Mouse (Mus musculus) kidney, postnatal 0 days (tissue): ENCODE results near the gene Gm43064. TPM values are rescaled to one million over a fixed set of nuclear protein-coding genes. Genes with fewer than 3 reads are reported as not detected.

ENCODE experiments used
- ATAC-seq: fragments of 200-750 bp; cut with Nextera tagmentation; replicated peaks from 2 replicates; pipeline ENCODE4 v1.8.0; 2017; ENCODE audit warnings: low read depth, moderate number of reproducible peaks, moderate TSS enrichment, moderate library complexity; ENCODE audit not compliant: low FRiP score
- DNase-seq: peaks from one replicate; pipeline ENCODE4 v3.0.0-alpha.2; 2016; ENCODE audit warnings: low spot score
- H3K27ac ChIP-seq: fragments of 300-500 bp; sonication (generic); 2 replicates; pipeline ENCODE4 v1.5.1; 2014; ENCODE audit warnings: mild to moderate bottlenecking
- H3K27me3 ChIP-seq: fragments of 300-500 bp; sonication (generic); 2 replicates; pipeline ENCODE4 v1.6.1; 2014; ENCODE audit warnings: low read length, mixed read lengths; ENCODE audit not compliant: insufficient read depth
- H3K36me3 ChIP-seq: fragments of 300-500 bp; sonication (generic); 2 replicates; pipeline ENCODE4 v1.6.1; 2014; ENCODE audit warnings: low read length, mixed read lengths; ENCODE audit not compliant: insufficient read depth
- H3K4me1 ChIP-seq: fragments of 300-500 bp; sonication (generic); replicated peaks from 2 replicates; pipeline ENCODE4 v1.6.1; 2014; ENCODE audit warnings: antibody characterized with exemption, low read length, mixed read lengths; ENCODE audit not compliant: insufficient read depth
- H3K4me2 ChIP-seq: fragments of 300-500 bp; sonication (generic); 2 replicates; pipeline ENCODE4 v1.6.1; 2014; ENCODE audit warnings: mild to moderate bottlenecking, low read length, moderate library complexity, mixed read lengths
- H3K4me3 ChIP-seq: fragments of 300-500 bp; sonication (generic); replicated peaks from 2 replicates; pipeline ENCODE4 v1.5.1; 2014; ENCODE audit warnings: low read depth, low read length
- H3K9ac ChIP-seq: fragments of 300-500 bp; sonication (generic); 2 replicates; pipeline ENCODE4 v1.6.1; 2014; ENCODE audit warnings: low read depth, low read length
- H3K9me3 ChIP-seq: fragments of 300-500 bp; sonication (generic); replicated peaks from 2 replicates; pipeline ENCODE4 v1.6.1; 2016; ENCODE audit warnings: low read length, inconsistent platforms, mixed read lengths
- CTCF ChIP-seq: IDR thresholded peaks from 2 replicates; pipeline ENCODE4 v1.5.1; 2016; ENCODE audit warnings: antibody characterized with exemption, low read depth, mild to moderate bottlenecking, moderate library complexity
- WGBS: fragments of 180-500 bp; shearing (Covaris S2); extraction: QIAGEN DNeasy Blood & Tissue Kit; methylation state at CpG from one replicate; pipeline ENCODE4 v1.1.7; 2014; 5-methylcytosine and 5-hydroxymethylcytosine counted together
- polyA plus RNA-seq: library from polyadenylated mRNA; unstranded; fragments of >200 nt; fragmentation: Nextera tagmentation; extraction: Ambion mirVana; gene quantifications from 2 replicates; pipeline ENCODE4 v1.2.1, GENCODE M21; 2015

The Gm43064 gene
- 0.12 and 0.14 TPM in 2 replicates for polyA plus RNA-seq

DNA sequence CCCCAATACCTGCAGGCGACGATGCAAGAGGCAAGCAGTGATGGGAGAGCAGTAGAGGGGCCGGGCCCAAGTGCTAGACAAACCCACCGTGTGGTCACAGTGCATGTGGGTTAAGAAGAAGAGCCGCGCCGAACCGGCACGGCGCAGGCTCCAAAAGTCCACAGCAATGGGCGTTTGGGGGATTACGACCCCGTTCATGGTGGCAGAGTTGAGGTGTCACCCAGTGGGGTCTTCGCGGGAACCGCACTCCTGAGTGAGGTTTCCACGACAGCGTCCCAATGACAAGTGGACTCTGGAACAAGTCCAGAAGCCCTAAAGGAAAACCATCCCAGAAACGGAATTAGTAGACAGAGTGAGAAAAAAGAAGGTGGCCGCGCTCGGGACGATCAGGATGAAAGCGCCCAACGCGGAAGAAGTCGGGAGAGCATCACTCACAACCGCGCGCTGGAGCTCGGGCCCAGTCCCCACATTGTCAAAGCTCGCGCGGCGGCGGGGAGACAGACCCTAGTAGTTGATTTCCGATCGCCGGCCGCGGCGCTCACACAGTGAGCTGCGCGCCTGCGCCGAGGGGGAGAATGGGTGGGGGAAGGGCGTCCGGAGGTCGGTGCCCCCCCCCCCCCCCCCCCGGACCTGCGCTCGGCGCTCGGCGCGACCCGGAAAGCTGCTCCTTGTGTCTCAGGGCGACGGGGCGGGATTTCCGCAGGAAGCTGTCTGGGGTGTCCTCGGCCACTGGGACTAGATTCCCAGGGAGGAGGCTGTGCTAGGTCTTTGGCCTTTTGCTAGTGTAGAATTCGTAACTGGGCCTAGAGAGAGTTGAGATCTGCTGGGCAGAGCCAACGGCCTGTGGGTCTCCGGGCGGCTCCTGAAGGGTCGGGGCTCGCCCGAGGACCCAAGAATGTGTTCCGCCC, at the start of gene Gm43064, which contains the start of the genes Dclre1b and Ap4b1:
TSS of gene Gm43064 (plus strand) at position 683 of the 908 bp plus-strand sequence.
TSS of gene Dclre1b (minus strand) at position 554 of the 908 bp plus-strand sequence.
TSS of gene Ap4b1 (plus strand) at position 630 of the 908 bp plus-strand sequence.
- Histone ChIP-seq H3K27ac (peak within 1 kb of the TSS; percentile 93), H3K4me2 (peak within 1 kb of the TSS; percentile 81), H3K9ac (peak within 1 kb of the TSS; percentile 74), H3K4me1 (0 out of 2 replicates have a peak, but pooled peaks cover 8% of the 10 kb centered on the region), H3K9me3 (no peaks in the 10 kb centered on the region), H3K36me3 (peaks cover 20% of the 10 kb centered on the region; the same call in 1 of the 2 replicates), H3K27me3 (no peaks in the 10 kb centered on the region), H3K4me3 (peak within 1 kb of the TSS; percentile 86)
- DNase-seq (peak; percentile 96), ATAC-seq (peak; percentile 96)
- WGBS, result under 1% methylated on average over 62 of the region's 70 CpGs
- TF ChIP-seq CTCF, result 0 out of 2 replicates have a peak, but pooled peaks have one; percentile 7

DNA sequence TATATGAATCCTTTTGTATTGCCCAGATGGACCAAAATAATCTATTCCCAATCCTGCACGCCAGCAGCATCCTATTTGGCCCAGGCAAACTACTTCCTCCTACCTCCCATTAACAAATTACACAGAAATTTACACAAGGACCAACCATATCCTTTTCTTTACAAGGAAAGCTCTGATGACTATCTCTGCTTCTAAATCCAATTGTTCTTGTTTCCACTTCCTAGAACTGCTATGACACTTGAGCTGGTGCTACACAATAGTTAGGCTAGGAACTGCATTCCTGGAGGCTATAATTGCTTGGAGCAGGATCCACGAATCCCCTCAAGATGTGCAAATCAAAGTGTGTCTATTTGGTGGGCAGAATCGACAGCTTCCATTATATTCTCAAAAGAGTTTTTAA, 42.6 kb upstream of the Gm43064 start:
- H3K4me2 ChIP-seq, result no peak overlapping the region
- WGBS, result 76% methylated on average over 3 of the region's 3 CpGs
- 0 out of 2 replicates have a peak, but pooled peaks cover 4% of the 10 kb centered on the region for H3K4me1 ChIP-seq
- H3K27me3 ChIP-seq, result no peaks in the 10 kb centered on the region
- no peak overlapping the region for H3K9ac ChIP-seq
- peaks cover 11% of the 10 kb centered on the region; the same call in 1 of the 2 replicates for H3K36me3 ChIP-seq
- H3K27ac ChIP-seq, result no peak overlapping the region
- ATAC-seq, result no peak
- no peak for DNase-seq
- H3K4me3 ChIP-seq, result no peak overlapping the region
- no peaks in the 10 kb centered on the region for H3K9me3 ChIP-seq
- TF ChIP-seq CTCF, result no peak

DNA sequence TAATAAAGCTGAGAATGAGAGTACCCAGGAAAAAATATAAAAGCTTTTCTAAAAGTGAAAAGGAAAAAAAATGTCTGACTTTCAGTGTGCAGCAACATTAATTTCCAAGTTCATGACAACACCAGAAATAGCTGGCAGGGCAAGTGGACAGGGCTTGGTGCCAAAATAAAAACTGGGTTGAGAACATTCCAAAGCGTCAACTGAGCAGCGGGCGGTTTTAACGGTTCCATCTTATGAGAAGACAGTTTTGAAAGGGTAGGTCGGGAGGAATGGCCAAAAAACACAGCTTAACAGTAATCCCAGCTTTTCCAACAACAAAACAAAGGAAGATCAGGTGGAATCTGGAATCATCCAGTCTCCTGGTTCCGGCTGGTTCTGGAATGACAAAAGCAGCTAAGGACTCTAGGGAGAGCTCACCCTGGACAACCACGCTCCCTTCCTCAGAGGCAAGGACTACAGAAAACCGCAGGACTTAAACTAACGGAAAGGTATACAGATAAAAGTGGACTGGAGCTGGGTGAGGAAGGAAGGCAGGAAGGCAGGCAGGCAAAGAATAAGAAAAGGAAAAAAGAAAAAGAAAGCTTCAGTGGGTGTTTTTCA, 37.7 kb upstream of the Gm43064 start:
- 0 out of 2 replicates have a peak, but pooled peaks cover 9% of the 10 kb centered on the region for H3K36me3 ChIP-seq
- DNase-seq, result peak; percentile 63
- TF ChIP-seq CTCF, result no peak
- no peaks in the 10 kb centered on the region for H3K27me3 ChIP-seq
- peaks cover 19% of the 10 kb centered on the region; the same call in 1 of the 2 replicates for H3K4me1 ChIP-seq
- ATAC-seq, result no peak
- no peaks in the 10 kb centered on the region for H3K9me3 ChIP-seq
- no peak overlapping the region for H3K9ac ChIP-seq
- WGBS, result 42% methylated on average over 9 of the region's 9 CpGs
- H3K4me3 ChIP-seq, result no peak overlapping the region
- H3K27ac ChIP-seq, result peak overlapping the region; percentile 71
- H3K4me2 ChIP-seq, result no peak overlapping the region

DNA sequence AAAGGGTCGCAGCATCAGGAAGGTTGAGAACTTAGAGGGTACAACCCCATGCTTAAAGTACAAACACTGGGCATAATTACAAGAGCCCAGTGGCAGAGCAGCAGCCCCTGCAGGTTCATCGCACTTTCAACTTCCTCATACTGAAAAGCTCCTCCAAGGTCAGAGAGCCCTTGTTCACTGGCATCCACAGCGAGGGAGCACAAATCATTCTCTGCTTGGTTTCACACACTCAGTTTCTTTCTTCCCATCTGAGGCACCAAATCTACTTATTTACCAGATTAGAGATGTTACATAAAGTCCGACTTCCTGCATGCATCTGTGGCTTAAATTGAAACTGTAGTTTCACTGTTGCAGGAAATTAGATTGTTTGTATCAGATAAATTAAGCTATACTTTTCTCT, 36.5 kb upstream of the Gm43064 start:
- WGBS, result 34% methylated on average over 4 of the region's 4 CpGs
- no peak for TF ChIP-seq CTCF
- DNase-seq (peak; percentile 42), ATAC-seq (no peak)
- Histone ChIP-seq H3K4me3 (no peak overlapping the region), H3K27ac (peak overlapping the region; percentile 68), H3K4me2 (no peak overlapping the region), H3K4me1 (peaks cover 19% of the 10 kb centered on the region; the same call in 1 of the 2 replicates), H3K27me3 (no peaks in the 10 kb centered on the region), H3K9me3 (no peaks in the 10 kb centered on the region), H3K9ac (no peak overlapping the region), H3K36me3 (peaks cover 19% of the 10 kb centered on the region)

DNA sequence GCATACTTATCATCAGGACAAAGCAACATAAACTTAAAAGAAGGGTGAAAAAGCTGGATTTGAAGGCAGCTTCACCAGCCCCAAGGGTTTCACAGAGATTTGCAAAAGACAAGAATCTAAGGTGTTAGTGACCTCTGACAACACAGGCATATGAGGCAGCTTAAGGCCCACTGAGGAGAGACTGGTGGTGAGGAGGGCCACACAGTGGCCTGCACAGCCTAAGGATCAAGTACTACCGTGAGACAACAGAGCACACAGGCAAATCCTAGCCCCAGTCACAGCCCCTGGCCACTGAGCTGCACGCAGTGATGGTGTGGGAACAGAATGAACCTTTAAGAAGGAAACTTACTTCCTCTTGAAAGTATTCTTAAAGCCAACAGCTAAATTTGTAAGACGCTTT, 35.9 kb upstream of the Gm43064 start:
- 77% methylated on average over 3 of the region's 3 CpGs for WGBS
- Histone ChIP-seq H3K9me3 (no peaks in the 10 kb centered on the region), H3K27ac (peak overlapping the region; percentile 68), H3K4me1 (peaks cover 19% of the 10 kb centered on the region; the same call in 1 of the 2 replicates), H3K9ac (no peak overlapping the region), H3K4me3 (no peak overlapping the region), H3K27me3 (no peaks in the 10 kb centered on the region), H3K36me3 (peaks cover 17% of the 10 kb centered on the region), H3K4me2 (no peak overlapping the region)
- ATAC-seq, result no peak
- TF ChIP-seq CTCF, result no peak
- no peak for DNase-seq

DNA sequence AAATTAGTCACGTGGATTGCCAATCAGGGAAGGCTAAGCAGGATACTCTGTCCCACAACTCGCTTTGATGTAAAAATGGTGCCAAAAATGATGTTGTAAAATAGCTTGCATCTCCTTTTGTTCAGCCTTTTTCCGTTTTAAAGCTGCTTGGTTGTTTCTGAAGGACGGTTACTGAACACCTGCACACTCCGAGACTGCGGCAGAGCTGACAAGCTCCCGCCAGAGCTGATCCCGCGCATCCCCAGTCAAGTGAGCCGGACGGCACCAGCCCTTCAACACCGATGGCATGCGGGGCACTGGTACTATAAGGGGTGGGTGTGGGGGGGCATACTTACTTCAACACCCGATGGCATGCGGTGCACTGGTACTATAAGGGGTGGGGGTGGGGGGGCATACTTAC, 35.4 kb upstream of the Gm43064 start:
- Histone ChIP-seq H3K27me3 (no peaks in the 10 kb centered on the region), H3K4me2 (no peak overlapping the region), H3K4me1 (peaks cover 19% of the 10 kb centered on the region; the same call in 1 of the 2 replicates), H3K36me3 (peaks cover 13% of the 10 kb centered on the region), H3K9me3 (no peaks in the 10 kb centered on the region), H3K9ac (no peak overlapping the region), H3K27ac (no peak overlapping the region), H3K4me3 (no peak overlapping the region)
- DNase-seq (no peak), ATAC-seq (no peak)
- TF ChIP-seq CTCF, result no peak
- WGBS, result 81% methylated on average over 14 of the region's 15 CpGs
